Mouse (Mus musculus) C2C12 (cell line): Measurements from ENCODE around the gene Phyhipl. TPM values are rescaled to one million over a fixed set of nuclear protein-coding genes. Genes with fewer than 3 reads are reported as not detected.

Experiments used
- H3K27me3 ChIP-seq: one replicate; pipeline ENCODE4 v1.6.1; 2011; ENCODE audit not compliant: control insufficient read depth, insufficient read depth, insufficient read length
- H3K36me3 ChIP-seq: one replicate; pipeline ENCODE4 v1.6.1; 2011; ENCODE audit not compliant: control insufficient read depth, insufficient read depth
- H3K4me3 ChIP-seq: one replicate; pipeline ENCODE4 v1.5.1; 2011; ENCODE audit warnings: mild to moderate bottlenecking, control low read depth; ENCODE audit not compliant: poor library complexity, insufficient read depth, severe bottlenecking
- H3K79me2 ChIP-seq: one replicate; pipeline ENCODE4 v1.6.1; 2011; ENCODE audit not compliant: control insufficient read depth, insufficient read depth
- H3K79me3 ChIP-seq: one replicate; pipeline ENCODE4 v1.6.1; 2011; ENCODE audit warnings: low read depth, control low read depth
- H3ac ChIP-seq: one replicate; pipeline ENCODE3; 2011; ENCODE audit warnings: low read depth; ENCODE audit not compliant: control insufficient read depth, insufficient read length
- CEBPB ChIP-seq: IDR thresholded peaks from one replicate; pipeline ENCODE4 v1.6.1; 2011; ENCODE audit warnings: low read depth, mild to moderate bottlenecking, control low read depth, moderate library complexity
- CTCF ChIP-seq: IDR thresholded peaks from one replicate; pipeline ENCODE4 v1.5.1; 2011; ENCODE audit not compliant: control insufficient read depth, insufficient read depth, insufficient read length
- FOSL1 ChIP-seq: IDR thresholded peaks from one replicate; pipeline ENCODE4 v1.8.0; 2011; ENCODE audit warnings: mild to moderate bottlenecking, low read length; ENCODE audit not compliant: poor library complexity, insufficient read depth, severe bottlenecking
- MAX ChIP-seq: IDR thresholded peaks from one replicate; pipeline ENCODE4 v1.6.1; 2011; ENCODE audit warnings: mild to moderate bottlenecking, control low read depth
- MYOD1 ChIP-seq: IDR thresholded peaks from one replicate; pipeline ENCODE4 v1.6.1; 2011; ENCODE audit warnings: low read depth; ENCODE audit not compliant: control insufficient read depth, insufficient read length
- MYOG ChIP-seq: IDR thresholded peaks from one replicate; pipeline ENCODE4 v1.6.1; 2011; ENCODE audit not compliant: control insufficient read depth, insufficient read length; ENCODE audit errors: extremely low read depth
- USF1 ChIP-seq: IDR thresholded peaks from one replicate; pipeline ENCODE4 v1.6.1; 2011; ENCODE audit warnings: low read depth, mild to moderate bottlenecking, control low read depth, moderate library complexity
- polyA plus RNA-seq: library from polyadenylated mRNA; unstranded; fragments of >200 nt; fragmentation: generic; extraction: Trizol; gene quantifications from one replicate; pipeline ENCODE4 v1.2.1, GENCODE M21; 2012; ENCODE audit warnings: missing spikeins

Gene Phyhipl
- polyA plus RNA-seq, 1 experiment = 0.16 TPM

- no peaks in the 10 kb centered on the region for H3K79me2 ChIP-seq
- no peak overlapping the region for H3ac ChIP-seq
- no peaks in the 10 kb centered on the region for H3K79me3 ChIP-seq
- no peaks in the 10 kb centered on the region for H3K27me3 ChIP-seq
- H3K36me3 ChIP-seq = no peaks in the 10 kb centered on the region
- no peak overlapping the region for H3K4me3 ChIP-seq
- TF ChIP-seq FOSL1 (no peak), CEBPB (no peak), MYOD1 (no peak), CTCF (no peak), MYOG (no peak), USF1 (no peak), MAX (no peak)
Observed at GRCm38 (mm10) chr10:70552531-70552930, 103.2 kb downstream of the Phyhipl start.

GRCm38 (mm10) chr10:70542857-70543256, 112.9 kb downstream of the Phyhipl start:
- Histone ChIP-seq H3K79me3 (no peaks in the 10 kb centered on the region), H3K4me3 (no peak overlapping the region), H3K36me3 (no peaks in the 10 kb centered on the region), H3ac (no peak overlapping the region), H3K27me3 (no peaks in the 10 kb centered on the region), H3K79me2 (no peaks in the 10 kb centered on the region)
- TF ChIP-seq CTCF (no peak), MYOD1 (no peak), MYOG (no peak), USF1 (no peak), FOSL1 (no peak), MAX (no peak), CEBPB (no peak)

- no peak for TF ChIP-seq MYOD1
- no peak for TF ChIP-seq CTCF
- no peak for TF ChIP-seq FOSL1
- no peak for TF ChIP-seq CEBPB
- no peak for TF ChIP-seq MYOG
- no peak for TF ChIP-seq USF1
- TF ChIP-seq MAX = no peak
- H3K4me3 ChIP-seq = no peak overlapping the region
- no peaks in the 10 kb centered on the region for H3K36me3 ChIP-seq
- H3K79me2 ChIP-seq = no peaks in the 10 kb centered on the region
- H3K79me3 ChIP-seq = no peaks in the 10 kb centered on the region
- no peak overlapping the region for H3ac ChIP-seq
- H3K27me3 ChIP-seq = no peaks in the 10 kb centered on the region
Observed at GRCm38 (mm10) chr10:70540456-70541195, 115.1 kb downstream of the Phyhipl start.

GRCm38 (mm10) chr10:70539251-70539650, 116.5 kb downstream of the Phyhipl start:
- no peak overlapping the region for H3K4me3 ChIP-seq
- H3K27me3 ChIP-seq = no peaks in the 10 kb centered on the region
- TF ChIP-seq USF1 (no peak), CTCF (no peak), MYOG (no peak), CEBPB (no peak), MAX (no peak), MYOD1 (no peak), FOSL1 (no peak)
- no peaks in the 10 kb centered on the region for H3K36me3 ChIP-seq
- H3K79me2 ChIP-seq = no peaks in the 10 kb centered on the region
- H3ac ChIP-seq = no peak overlapping the region
- H3K79me3 ChIP-seq = no peaks in the 10 kb centered on the region

- no peak for TF ChIP-seq USF1
- TF ChIP-seq CTCF = no peak
- no peak for TF ChIP-seq FOSL1
- TF ChIP-seq MYOD1 = no peak
- no peak for TF ChIP-seq MAX
- TF ChIP-seq CEBPB = no peak
- no peak for TF ChIP-seq MYOG
- Histone ChIP-seq H3K4me3 (no peak overlapping the region), H3K79me3 (no peaks in the 10 kb centered on the region), H3ac (no peak overlapping the region), H3K27me3 (no peaks in the 10 kb centered on the region), H3K36me3 (no peaks in the 10 kb centered on the region), H3K79me2 (no peaks in the 10 kb centered on the region)
Observed at GRCm38 (mm10) chr10:70537694-70538093, 118.1 kb downstream of the Phyhipl start.
